Mouse (Mus musculus) ES-Bruce4 (cell line): Measurements from ENCODE around the gene Ankrd65.
"Not testable (repeated sequence)": the region's sequence is repeated elsewhere in the genome, so short reads cannot be mapped to it uniquely, and the experiment has no call there.

Source experiments
- CTCF ChIP-seq: IDR thresholded peaks from one replicate; pipeline ENCODE4 v1.8.1; 2011; ENCODE audit warnings: low read depth, low read length
- EP300 ChIP-seq: IDR thresholded peaks from 2 replicates; pipeline ENCODE4 v1.6.1; 2011; ENCODE audit warnings: low read depth, low read length; ENCODE audit not compliant: insufficient read depth
- POLR2A ChIP-seq: IDR thresholded peaks from one replicate; pipeline ENCODE4 v1.8.1; 2011; ENCODE audit warnings: low read length; ENCODE audit not compliant: insufficient read depth

DNA sequence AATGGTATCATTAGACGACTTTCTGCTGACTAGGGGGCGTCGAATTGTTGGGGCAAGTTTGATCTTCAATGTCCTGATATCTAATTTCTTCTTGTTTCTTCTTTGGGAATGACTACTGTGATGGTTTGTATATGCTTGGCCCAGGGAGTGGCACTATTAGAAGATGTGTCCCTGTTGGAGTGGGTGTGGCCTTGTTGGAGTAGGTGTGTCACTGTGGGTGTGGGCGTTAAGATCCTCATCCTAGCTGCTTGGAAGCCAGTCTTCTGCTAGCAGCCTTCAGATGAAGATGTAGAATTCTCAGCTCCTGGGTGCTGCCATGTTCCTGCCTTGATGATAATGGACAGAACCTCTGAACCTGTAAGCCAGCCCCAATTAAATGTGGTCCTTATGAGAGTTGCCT lies 1.4 kb upstream of the Ankrd65 start:
- not testable (repeated sequence) for TF ChIP-seq POLR2A, CTCF, EP300
